Mouse (Mus musculus) frontal cortex, postnatal 25 days (tissue): ENCODE measurements at regions not wholly inside any gene's neighbourhood (a gene's known extent, or its start where the extent isn't known, plus 50 kb on each side); places are given as distances from the start of the nearest gene placed in this dataset.

Experiments
- DNase-seq, 2 experiments: peaks; one replicate each; pipeline ENCODE4 v3.0.0; 2022; ENCODE audit warnings: low spot score in 2 of 2

GRCm38 (mm10) chr15:36857622-36858021 lies 150.0 kb downstream of the Zfp706 start:
- no peak for DNase-seq

GRCm38 (mm10) chr15:36855550-36856131 lies 151.9 kb downstream of the Zfp706 start:
- DNase-seq: no peak

GRCm38 (mm10) chr15:36854900-36855321 lies 152.7 kb downstream of the Zfp706 start:
- no peak for DNase-seq

- no peak for DNase-seq
These were observed 155.2 kb downstream of the Zfp706 start for GRCm38 (mm10) chr15:36852229-36852821.

GRCm38 (mm10) chr15:36848238-36848637 lies 159.3 kb downstream of the Zfp706 start:
- DNase-seq: no peak

- DNase-seq: no peak
These were observed 160.8 kb downstream of the Zfp706 start for GRCm38 (mm10) chr15:36846806-36847205.
